Mouse (Mus musculus) midbrain, embryonic 12.5 days (tissue): ENCODE data around the gene Cd2ap. TPM values are rescaled to one million over a fixed set of nuclear protein-coding genes. Genes with fewer than 3 reads are reported as not detected.

Experiments used
- polyA plus RNA-seq: library from polyadenylated mRNA; unstranded; fragments of >200 nt; fragmentation: Nextera tagmentation; extraction: Ambion mirVana; gene quantifications from 2 replicates; pipeline ENCODE4 v1.2.1, GENCODE M21; 2016

Gene Cd2ap
- polyA plus RNA-seq, 1 experiment from 2014 or later: 13.2 TPM

Other genes starting within 250 kb of the Cd2ap start
- 0.08 TPM in 1 of 2 replicates, not detected in the other for gene Adgrf4, start 184.4 kb downstream of the Cd2ap start, polyA plus RNA-seq
- gene Adgrf2, start 134.5 kb downstream of the Cd2ap start, polyA plus RNA-seq: 0.09 TPM in 1 of 2 replicates, not detected in the other
- 35.1 and 39.2 TPM in 2 replicates for gene Tnfrsf21, start 139.9 kb upstream of the Cd2ap start, polyA plus RNA-seq